Mouse (Mus musculus): ENCODE data around the gene Mgat1. TPM values are rescaled to one million over a fixed set of nuclear protein-coding genes. Genes with fewer than 3 reads are reported as not detected.

Gene Mgat1
- polyA plus RNA-seq, 1 experiment: 222 TPM

- Histone ChIP-seq H3K36me3 (ENCODE audit: control insufficient read depth, insufficient read depth, low read length) (peaks cover 1% of the 10 kb centered on the region; the same call in 1 of the 2 replicates), H3K27me3 (ENCODE audit: control insufficient read depth, insufficient read depth, low read length) (no peaks in the 10 kb centered on the region), H3K4me1 (ENCODE audit: control insufficient read depth, insufficient read depth, insufficient read length) (peaks cover 27% of the 10 kb centered on the region), H3K27ac (ENCODE audit: insufficient read depth, low read length) (peak overlapping the region; percentile 98), H3K4me3 (ENCODE audit: extremely low read depth, insufficient read depth, insufficient read length) (peak overlapping the region; percentile 53)
- TF ChIP-seq CTCF (IDR thresholded peaks at IDR 0.05; ENCODE audit: extremely low read depth, insufficient read depth, insufficient read length, insufficient replicate concordance): no peak
- peak; percentile 67; the same call in 1 of the 2 replicates for TF ChIP-seq POLR2A (IDR thresholded peaks at IDR 0.05; ENCODE audit: low read depth, low read length)
- peak in 1 of 2 experiments; percentile 49 for DNase-seq (ENCODE audit: low read depth in 1 of 2, low spot score in 2 of 2)
- WGBS: 9% methylated on average over 2 of the region's 2 CpGs
Observed at GRCm38 (mm10) chr11:49247255-49247654, 3.3 kb downstream of the Mgat1 start.

- peaks cover 4% of the 10 kb centered on the region; the same call in 1 of the 2 replicates for H3K36me3 ChIP-seq (ENCODE audit: control insufficient read depth, insufficient read depth, low read length)
- peak overlapping the region; percentile 98 for H3K27ac ChIP-seq (ENCODE audit: insufficient read depth, low read length)
- WGBS: 10% methylated on average over 6 of the region's 6 CpGs
- TF ChIP-seq POLR2A (IDR thresholded peaks at IDR 0.05; ENCODE audit: low read depth, low read length) (peak; percentile 20; the same call in 1 of the 2 replicates), CTCF (IDR thresholded peaks at IDR 0.05; ENCODE audit: extremely low read depth, insufficient read depth, insufficient read length, insufficient replicate concordance) (no peak)
- peak in 1 of 2 experiments; percentile 51 for DNase-seq (ENCODE audit: low read depth in 1 of 2, low spot score in 2 of 2)
- peaks cover 27% of the 10 kb centered on the region for H3K4me1 ChIP-seq (ENCODE audit: control insufficient read depth, insufficient read depth, insufficient read length)
- no peaks in the 10 kb centered on the region for H3K27me3 ChIP-seq (ENCODE audit: control insufficient read depth, insufficient read depth, low read length)
- peak overlapping the region; percentile 53 for H3K4me3 ChIP-seq (ENCODE audit: extremely low read depth, insufficient read depth, insufficient read length)
Observed at GRCm38 (mm10) chr11:49248226-49248973, 4.4 kb downstream of the Mgat1 start.

DNA sequence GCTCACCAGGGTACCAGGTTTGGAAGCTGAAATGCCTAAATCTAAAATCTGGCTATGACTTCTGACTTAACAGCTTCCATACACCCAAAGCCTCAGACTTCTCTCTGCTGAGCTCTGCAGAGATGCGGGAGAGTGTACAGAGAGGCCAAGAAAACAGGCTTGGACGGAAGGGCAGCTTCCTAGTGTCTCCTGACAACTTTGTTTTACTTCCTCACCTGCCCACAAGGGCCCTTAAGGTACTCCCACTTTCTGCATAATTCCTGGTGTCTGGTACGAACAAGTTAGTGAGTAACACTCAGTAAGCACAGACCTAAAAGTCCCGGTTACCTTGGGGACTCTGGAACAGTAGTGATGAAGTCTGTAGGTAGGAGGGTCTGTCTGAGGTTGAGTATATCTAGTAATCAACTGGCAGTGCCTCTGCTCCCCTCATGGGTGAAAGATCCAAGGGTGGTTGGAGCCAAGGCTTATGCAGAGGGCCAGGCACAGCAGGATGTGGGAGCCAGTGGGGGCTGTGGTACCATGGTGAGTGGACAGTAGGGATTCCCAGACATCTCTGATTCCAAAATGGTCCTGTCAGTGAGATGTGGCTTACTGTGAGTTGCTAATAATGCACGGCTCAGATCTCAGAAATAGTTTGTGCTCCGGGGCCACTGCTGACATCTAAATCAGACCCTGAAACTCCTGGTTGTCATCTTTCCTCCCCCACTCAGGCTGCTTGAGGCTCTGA, 5.1 kb downstream of the Mgat1 start:
- H3K4me1 ChIP-seq (ENCODE audit: control insufficient read depth, insufficient read depth, insufficient read length): peaks cover 27% of the 10 kb centered on the region
- H3K27me3 ChIP-seq (ENCODE audit: control insufficient read depth, insufficient read depth, low read length): no peaks in the 10 kb centered on the region
- peak overlapping the region; percentile 43 for H3K4me3 ChIP-seq (ENCODE audit: extremely low read depth, insufficient read depth, insufficient read length)
- no peak for TF ChIP-seq POLR2A (IDR thresholded peaks at IDR 0.05; ENCODE audit: low read depth, low read length)
- no peak for TF ChIP-seq CTCF (IDR thresholded peaks at IDR 0.05; ENCODE audit: extremely low read depth, insufficient read depth, insufficient read length, insufficient replicate concordance)
- peak overlapping the region; percentile 98 for H3K27ac ChIP-seq (ENCODE audit: insufficient read depth, low read length)
- H3K36me3 ChIP-seq (ENCODE audit: control insufficient read depth, insufficient read depth, low read length): peaks cover 10% of the 10 kb centered on the region
- no peak for DNase-seq (ENCODE audit: low read depth in 1 of 2, low spot score in 2 of 2)
- WGBS: 9% methylated on average over 6 of the region's 6 CpGs

DNA sequence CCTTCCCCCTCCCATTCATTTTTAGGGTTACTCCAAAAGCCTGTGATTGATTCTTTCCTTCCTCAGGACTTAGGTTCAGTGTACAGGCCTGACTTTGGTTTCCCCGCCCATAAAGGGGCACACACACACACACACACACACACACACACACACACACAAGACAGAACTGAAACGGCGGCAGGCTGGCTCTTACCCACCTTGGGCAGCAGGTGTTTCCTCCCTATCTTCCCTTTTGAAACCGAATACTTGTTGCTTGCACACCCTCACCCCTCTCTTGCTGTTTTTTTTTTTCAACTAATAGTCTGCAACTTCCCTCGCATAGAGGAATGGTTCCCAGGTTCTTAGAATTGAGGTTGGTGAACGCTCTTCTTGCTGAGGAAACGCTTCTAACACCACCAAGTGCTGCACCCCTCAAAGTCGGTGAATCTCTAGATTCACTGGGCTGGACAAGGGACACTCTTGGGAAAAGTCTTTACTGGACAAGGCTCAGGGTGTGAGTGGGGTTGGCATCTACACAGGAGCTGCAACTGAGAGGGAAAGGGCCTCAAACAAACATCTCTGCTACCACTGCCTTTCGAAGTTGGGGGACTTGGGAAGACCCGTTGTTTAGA, 5.9 kb downstream of the Mgat1 start:
- peaks cover 27% of the 10 kb centered on the region for H3K4me1 ChIP-seq (ENCODE audit: control insufficient read depth, insufficient read depth, insufficient read length)
- no peak for TF ChIP-seq CTCF (IDR thresholded peaks at IDR 0.05; ENCODE audit: extremely low read depth, insufficient read depth, insufficient read length, insufficient replicate concordance)
- no peak for TF ChIP-seq POLR2A (IDR thresholded peaks at IDR 0.05; ENCODE audit: low read depth, low read length)
- peak overlapping the region; percentile 70 for H3K4me3 ChIP-seq (ENCODE audit: extremely low read depth, insufficient read depth, insufficient read length)
- peaks cover 17% of the 10 kb centered on the region for H3K36me3 ChIP-seq (ENCODE audit: control insufficient read depth, insufficient read depth, low read length)
- 1% methylated on average over 10 of the region's 10 CpGs for WGBS
- H3K27ac ChIP-seq (ENCODE audit: insufficient read depth, low read length): peak overlapping the region; percentile 98
- DNase-seq (ENCODE audit: low read depth in 1 of 2, low spot score in 2 of 2): peak; percentile 78 to 82
- no peaks in the 10 kb centered on the region for H3K27me3 ChIP-seq (ENCODE audit: control insufficient read depth, insufficient read depth, low read length)

- no peaks in the 10 kb centered on the region for H3K27me3 ChIP-seq (ENCODE audit: control insufficient read depth, insufficient read depth, low read length)
- DNase-seq (ENCODE audit: low read depth in 1 of 2, low spot score in 2 of 2): peak; percentile 39 to 93
- H3K36me3 ChIP-seq (ENCODE audit: control insufficient read depth, insufficient read depth, low read length): peaks cover 18% of the 10 kb centered on the region
- peaks cover 20% of the 10 kb centered on the region for H3K4me1 ChIP-seq (ENCODE audit: control insufficient read depth, insufficient read depth, insufficient read length)
- peak overlapping the region; percentile 98 for H3K27ac ChIP-seq (ENCODE audit: insufficient read depth, low read length)
- WGBS: under 1% methylated on average over 44 of the region's 45 CpGs
- TF ChIP-seq POLR2A (IDR thresholded peaks at IDR 0.05; ENCODE audit: low read depth, low read length) (peak; percentile 95), CTCF (IDR thresholded peaks at IDR 0.05; ENCODE audit: extremely low read depth, insufficient read depth, insufficient read length, insufficient replicate concordance) (peak; percentile 20; the same call in 1 of the 2 replicates)
- H3K4me3 ChIP-seq (ENCODE audit: extremely low read depth, insufficient read depth, insufficient read length): peak overlapping the region; percentile 70
Observed at GRCm38 (mm10) chr11:49250422-49251379, 6.7 kb downstream of the Mgat1 start.

DNA sequence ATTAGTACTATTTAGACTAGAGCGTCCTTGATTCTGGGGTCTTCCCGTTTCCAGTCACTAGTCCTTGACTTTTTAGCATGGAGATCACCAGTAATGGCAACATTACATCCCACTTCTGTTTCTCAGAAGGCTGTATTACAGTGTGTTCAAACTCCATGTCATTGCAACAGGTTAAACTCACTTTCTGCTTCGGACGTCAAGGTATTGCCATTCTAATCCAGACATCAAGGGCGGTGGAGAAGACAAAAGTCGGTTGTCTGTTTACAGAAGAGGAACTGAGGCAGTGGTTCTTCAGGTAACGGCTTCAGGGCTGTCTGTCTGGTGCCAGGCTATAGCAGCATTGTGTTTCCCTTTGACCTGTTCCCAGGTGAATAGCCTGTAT, 7.4 kb downstream of the Mgat1 start:
- peaks cover 16% of the 10 kb centered on the region; the same call in 1 of the 2 replicates for H3K4me1 ChIP-seq (ENCODE audit: control insufficient read depth, insufficient read depth, insufficient read length)
- TF ChIP-seq POLR2A (IDR thresholded peaks at IDR 0.05; ENCODE audit: low read depth, low read length) (no peak), CTCF (IDR thresholded peaks at IDR 0.05; ENCODE audit: extremely low read depth, insufficient read depth, insufficient read length, insufficient replicate concordance) (no peak)
- peaks cover 21% of the 10 kb centered on the region for H3K36me3 ChIP-seq (ENCODE audit: control insufficient read depth, insufficient read depth, low read length)
- H3K4me3 ChIP-seq (ENCODE audit: extremely low read depth, insufficient read depth, insufficient read length): peak overlapping the region; percentile 70
- H3K27ac ChIP-seq (ENCODE audit: insufficient read depth, low read length): peak overlapping the region; percentile 98; the same call in 1 of the 2 replicates
- H3K27me3 ChIP-seq (ENCODE audit: control insufficient read depth, insufficient read depth, low read length): no peaks in the 10 kb centered on the region
- no peak for DNase-seq (ENCODE audit: low read depth in 1 of 2, low spot score in 2 of 2)
- WGBS: 6% methylated on average over 7 of the region's 7 CpGs
